Mouse (Mus musculus) hindbrain, embryonic 13.5 days (tissue): ENCODE data around the gene Gm26965. TPM values are rescaled to one million over a fixed set of nuclear protein-coding genes. Genes with fewer than 3 reads are reported as not detected.
"Not testable (repeated sequence)": the region's sequence is repeated elsewhere in the genome, so short reads cannot be mapped to it uniquely, and the experiment has no call there.

Experiments
- ATAC-seq: fragments of 200-750 bp; cut with Nextera tagmentation; 2 replicates; pipeline ENCODE4 v1.8.0; 2017; ENCODE audit warnings: moderate TSS enrichment; ENCODE audit not compliant: low FRiP score
- H3K27ac ChIP-seq: fragments of 300-500 bp; sonication (generic); 2 replicates; pipeline ENCODE4 v1.5.1; 2015; ENCODE audit warnings: inconsistent platforms, mild to moderate bottlenecking, moderate library complexity
- H3K27me3 ChIP-seq: fragments of 300-500 bp; sonication (generic); 2 replicates; pipeline ENCODE4 v1.6.1; 2015; ENCODE audit warnings: mild to moderate bottlenecking, inconsistent platforms
- H3K36me3 ChIP-seq: fragments of 300-500 bp; sonication (generic); 2 replicates; pipeline ENCODE4 v1.6.1; 2015; ENCODE audit warnings: mild to moderate bottlenecking, inconsistent platforms
- H3K4me1 ChIP-seq: fragments of 300-500 bp; sonication (generic); replicated peaks from 2 replicates; pipeline ENCODE4 v1.6.1; 2015; ENCODE audit warnings: inconsistent platforms
- H3K4me2 ChIP-seq: fragments of 300-500 bp; sonication (generic); 2 replicates; pipeline ENCODE4 v1.6.1; 2015; ENCODE audit warnings: inconsistent platforms, mild to moderate bottlenecking, moderate library complexity
- H3K4me3 ChIP-seq: fragments of 300-500 bp; sonication (generic); 2 replicates; pipeline ENCODE4 v1.5.1; 2015; ENCODE audit warnings: mild to moderate bottlenecking, inconsistent platforms
- H3K9ac ChIP-seq: fragments of 300-500 bp; sonication (generic); 2 replicates; pipeline ENCODE4 v1.6.1; 2015; ENCODE audit warnings: mild to moderate bottlenecking, inconsistent platforms
- H3K9me3 ChIP-seq: fragments of 300-500 bp; sonication (generic); 2 replicates; pipeline ENCODE4 v1.6.1; 2016; ENCODE audit warnings: inconsistent platforms
- WGBS: fragments of 180-500 bp; shearing (Covaris S2); methylation state at CpG from one replicate; pipeline ENCODE4 v1.1.7; 2015; 5-methylcytosine and 5-hydroxymethylcytosine counted together
- polyA plus RNA-seq: library from polyadenylated mRNA; unstranded; fragments of >200 nt; fragmentation: Nextera tagmentation; extraction: Ambion mirVana; gene quantifications from 2 replicates; pipeline ENCODE4 v1.2.1, GENCODE M21; 2015

Gene Gm26965
- polyA plus RNA-seq, 1 experiment from 2014 or later: not detected

DNA sequence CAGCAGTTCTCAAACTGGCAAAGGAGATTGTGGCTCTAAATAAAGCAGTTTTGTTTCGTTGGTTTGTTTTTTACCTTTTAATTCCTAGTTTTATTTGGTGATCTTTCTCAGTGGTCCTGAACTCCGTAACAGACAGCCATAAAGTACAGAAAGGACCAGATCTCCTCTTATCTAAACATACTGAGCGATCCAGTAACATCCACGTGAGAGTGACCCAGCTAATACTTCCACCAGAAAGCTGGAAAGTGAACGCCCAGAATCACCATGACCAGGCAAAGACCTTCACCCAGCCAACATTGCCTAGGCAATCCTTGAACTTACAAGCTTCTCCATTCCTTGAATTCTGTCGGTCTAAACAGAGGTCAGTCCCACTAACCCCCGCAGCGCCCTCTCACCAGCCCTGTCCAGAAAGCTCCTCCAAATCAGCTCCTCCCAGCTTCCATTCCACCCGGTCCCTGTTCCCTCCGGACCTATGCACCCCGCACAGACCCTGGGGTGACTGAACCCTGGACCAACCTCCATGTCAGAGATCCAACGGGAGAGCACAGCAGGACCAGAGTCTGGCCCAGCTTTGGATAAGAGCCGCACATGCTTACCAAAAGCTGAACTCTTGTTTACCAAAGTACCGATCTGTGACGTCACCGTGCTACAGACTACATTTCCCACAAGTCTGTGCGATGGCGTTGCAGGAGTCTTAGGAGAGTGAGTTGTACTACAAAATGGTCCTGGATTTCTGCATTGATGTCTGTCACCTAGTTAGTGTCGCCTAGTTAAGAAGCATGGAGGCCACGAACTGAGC, 42.1 kb downstream of the Gm26965 start, which contains the start of gene Zfp874b:
Gene Zfp874b, minus strand, starts transcription at position 634 of the 799 bp plus-strand sequence.
- Histone ChIP-seq H3K36me3 (peaks cover 11% of the 10 kb centered on the region), H3K27ac (no peak within 1 kb of the TSS), H3K4me2 (peak within 1 kb of the TSS; percentile 59), H3K27me3 (no peaks in the 10 kb centered on the region), H3K9ac (peak within 1 kb of the TSS; percentile 68), H3K9me3 (no peaks in the 10 kb centered on the region), H3K4me3 (peak within 1 kb of the TSS; percentile 58), H3K4me1 (peaks cover 12% of the 10 kb centered on the region)
- WGBS: 6% methylated on average over 20 of the region's 20 CpGs
- peak; percentile 94 for ATAC-seq

GRCm38 (mm10) chr13:67481528-67481927, 44.4 kb downstream of the Gm26965 start:
- H3K36me3 ChIP-seq: 0 out of 2 replicates have a peak, but pooled peaks cover 2% of the 10 kb centered on the region
- no peak overlapping the region for H3K27ac ChIP-seq
- H3K4me3 ChIP-seq: no peak overlapping the region
- H3K27me3 ChIP-seq: no peaks in the 10 kb centered on the region
- WGBS: 73% methylated on average over 4 of the region's 4 CpGs
- H3K4me2 ChIP-seq: no peak overlapping the region
- no peaks in the 10 kb centered on the region for H3K9me3 ChIP-seq
- no peak for ATAC-seq
- peaks cover 12% of the 10 kb centered on the region for H3K4me1 ChIP-seq
- H3K9ac ChIP-seq: no peak overlapping the region

GRCm38 (mm10) chr13:67469274-67469673, 56.7 kb downstream of the Gm26965 start:
- no peak overlapping the region for H3K9ac ChIP-seq
- H3K27ac ChIP-seq: no peak overlapping the region
- peaks cover 25% of the 10 kb centered on the region for H3K36me3 ChIP-seq
- no peak for ATAC-seq
- 97% methylated on average over 3 of the region's 3 CpGs for WGBS
- H3K4me2 ChIP-seq: no peak overlapping the region
- no peak overlapping the region for H3K4me3 ChIP-seq
- no peaks in the 10 kb centered on the region for H3K27me3 ChIP-seq
- no peaks in the 10 kb centered on the region for H3K9me3 ChIP-seq
- no peaks in the 10 kb centered on the region for H3K4me1 ChIP-seq

- H3K4me1 ChIP-seq, ATAC-seq, H3K4me3 ChIP-seq, H3K4me2 ChIP-seq, H3K27me3 ChIP-seq, H3K9ac ChIP-seq, H3K36me3 ChIP-seq, H3K27ac ChIP-seq, H3K9me3 ChIP-seq: not testable (repeated sequence)
- WGBS: 92% methylated on average over 3 of the region's 5 CpGs
Measured at GRCm38 (mm10) chr13:67463506-67464185, 62.3 kb downstream of the Gm26965 start.

DNA sequence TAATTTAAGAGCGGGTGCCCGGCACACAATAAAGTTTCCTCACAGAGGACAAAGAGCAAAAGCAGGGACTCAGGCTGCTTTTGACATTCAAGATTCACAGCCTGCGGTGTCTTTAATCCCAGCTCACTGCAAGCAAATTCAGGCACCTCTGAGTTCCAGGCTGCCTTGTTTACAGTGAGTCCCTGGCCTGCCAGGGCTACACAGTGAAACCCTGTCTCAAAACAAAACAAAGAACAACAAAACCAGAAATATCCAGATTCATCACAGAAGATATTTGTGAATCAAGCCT, 74.0 kb downstream of the Gm26965 start:
- Histone ChIP-seq H3K9ac (peak overlapping the region; percentile 77), H3K4me3 (peak overlapping the region; percentile 55), H3K36me3 (peaks cover 2% of the 10 kb centered on the region; the same call in 1 of the 2 replicates), H3K4me1 (peaks cover 9% of the 10 kb centered on the region; the same call in 1 of the 2 replicates), H3K27ac (no peak overlapping the region), H3K9me3 (no peaks in the 10 kb centered on the region), H3K4me2 (peak overlapping the region; percentile 70), H3K27me3 (no peaks in the 10 kb centered on the region)
- WGBS: 5% methylated on average over 3 of the region's 3 CpGs
- ATAC-seq: peak; percentile 39

DNA sequence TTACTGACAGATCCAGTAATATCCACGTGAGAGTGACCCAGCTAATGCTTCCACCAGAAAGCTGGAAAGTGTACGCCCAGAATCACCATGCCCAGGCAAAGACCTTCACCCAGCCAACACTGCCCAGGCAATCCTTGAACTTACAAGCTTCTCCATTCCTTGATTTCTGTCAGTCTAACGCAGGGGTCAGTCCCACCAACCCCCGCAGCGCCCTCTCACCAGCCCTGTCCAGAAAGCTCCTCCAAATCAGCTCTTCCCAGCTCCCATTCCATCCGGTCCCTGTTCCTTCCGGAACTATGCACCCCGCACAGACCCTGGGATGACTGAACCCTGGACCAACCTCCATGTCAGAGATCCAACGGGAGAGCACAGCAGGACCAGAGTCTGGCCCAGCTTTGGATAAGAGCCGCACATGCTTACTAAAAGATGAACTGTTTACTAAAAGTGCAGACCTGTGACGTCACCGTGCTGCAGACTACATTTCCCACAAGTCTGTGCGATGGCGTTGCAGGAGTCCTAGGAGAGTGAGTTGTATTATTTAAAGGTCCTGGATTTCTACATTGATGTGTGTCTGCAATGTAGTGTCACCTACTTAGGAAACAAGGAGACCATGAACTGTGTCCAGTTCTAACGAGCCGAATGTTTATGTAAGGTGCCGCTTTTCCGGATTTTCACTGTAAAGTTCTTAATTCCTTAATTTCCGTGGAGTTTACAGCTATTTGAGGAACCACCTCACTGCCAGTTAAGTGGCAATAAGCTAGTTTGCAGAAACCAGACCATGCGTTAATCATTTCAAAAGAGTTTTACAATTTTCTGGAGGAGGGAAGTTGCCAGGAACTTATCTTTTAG, 74.6 kb downstream of the Gm26965 start, which contains the start of gene Zfp874a:
Gene Zfp874a, minus strand, starts transcription at position 453 of the 849 bp plus-strand sequence.
- Histone ChIP-seq H3K9me3 (no peaks in the 10 kb centered on the region), H3K4me2 (peak within 1 kb of the TSS; percentile 70), H3K27ac (no peak within 1 kb of the TSS), H3K36me3 (peaks cover 8% of the 10 kb centered on the region), H3K27me3 (no peaks in the 10 kb centered on the region), H3K4me1 (peaks cover 9% of the 10 kb centered on the region; the same call in 1 of the 2 replicates), H3K4me3 (peak within 1 kb of the TSS; percentile 55), H3K9ac (peak within 1 kb of the TSS; percentile 77)
- 3% methylated on average over 20 of the region's 20 CpGs for WGBS
- ATAC-seq: peak; percentile 97

Other genes with a start within 250 kb of the Gm26965 start
- 5.1 and 5.4 TPM in 2 replicates for gene Zfp458, start 247.7 kb downstream of the Gm26965 start, polyA plus RNA-seq
- gene Zfp457, start 219.7 kb downstream of the Gm26965 start, polyA plus RNA-seq: 0.84 and 1.1 TPM in 2 replicates
- gene Zfp595, start 193.6 kb downstream of the Gm26965 start, polyA plus RNA-seq: 1.6 and 1.9 TPM in 2 replicates
- 0.44 TPM in 1 of 2 replicates, not detected in the other for gene Gm28044, start 165.6 kb downstream of the Gm26965 start, polyA plus RNA-seq
- gene Zfp953, start 165.5 kb downstream of the Gm26965 start, polyA plus RNA-seq: 0.68 and 0.69 TPM in 2 replicates
- gene Gm28041, start 150.4 kb downstream of the Gm26965 start, polyA plus RNA-seq: not detected in 2 replicates
- gene Zfp456, start 150.3 kb downstream of the Gm26965 start, polyA plus RNA-seq: 0.55 and 0.72 TPM in 2 replicates
- 3.4 and 5.0 TPM in 2 replicates for gene Zfp429, start 126.3 kb downstream of the Gm26965 start, polyA plus RNA-seq
- gene Zfp459, start 104.7 kb downstream of the Gm26965 start, polyA plus RNA-seq: 0.21 and 0.58 TPM in 2 replicates
- gene Zfp874a, start 74.5 kb downstream of the Gm26965 start, polyA plus RNA-seq: 5.2 and 6.8 TPM in 2 replicates
- gene Zfp874b, start 41.9 kb downstream of the Gm26965 start, polyA plus RNA-seq: 2.0 and 2.5 TPM in 2 replicates
- 14.6 and 14.8 TPM in 2 replicates for gene Zfp58, start 25.6 kb downstream of the Gm26965 start, polyA plus RNA-seq
- 36.4 and 39.7 TPM in 2 replicates for gene Zfp87, start within 50 bp of the Gm26965 start, polyA plus RNA-seq
- gene Zfp748, start 27.7 kb upstream of the Gm26965 start, polyA plus RNA-seq: 13.5 and 16.2 TPM in 2 replicates
- 4.1 and 4.5 TPM in 2 replicates for gene Zfp729b, start 83.6 kb upstream of the Gm26965 start, polyA plus RNA-seq
- gene Gm49345, start 111.6 kb upstream of the Gm26965 start, polyA plus RNA-seq: 0.87 and 0.96 TPM in 2 replicates
- 3.5 and 4.3 TPM in 2 replicates for gene Zfp729a, start 111.6 kb upstream of the Gm26965 start, polyA plus RNA-seq
- 15.3 and 16.3 TPM in 2 replicates for gene Zfp738, start 160.9 kb upstream of the Gm26965 start, polyA plus RNA-seq
- gene Zfp65, start 203.0 kb upstream of the Gm26965 start, polyA plus RNA-seq: 9.3 and 11.0 TPM in 2 replicates
- 8.6 and 8.9 TPM in 2 replicates for gene Zfp85, start 229.1 kb upstream of the Gm26965 start, polyA plus RNA-seq